Mouse (Mus musculus) cerebellum, adult 8-10 months (tissue): ENCODE data around the gene Pnp.
"Not testable (repeated sequence)": the region's sequence is repeated elsewhere in the genome, so short reads cannot be mapped to it uniquely, and the experiment has no call there.

ENCODE experiments used
- DNase-seq: peaks from one replicate; pipeline ENCODE4 v3.0.0; 2022

Pnp gene

GRCm38 (mm10) chr14:50930754-50931492 is at the start of gene Pnp, which contains the start of gene Pip4p1:
Pnp (plus strand) TSS chr14:50931082.
Pip4p1 (minus strand) TSS chr14:50930856.
- peak; percentile 99 for DNase-seq

GRCm38 (mm10) chr14:50891621-50892020 is 39.3 kb upstream of the Pnp start:
- DNase-seq = no peak

- DNase-seq = no peak
Observed at GRCm38 (mm10) chr14:50892091-50892490, 38.8 kb upstream of the Pnp start.

GRCm38 (mm10) chr14:50892541-50893459 is 38.1 kb upstream of the Pnp start:
- no peak for DNase-seq

GRCm38 (mm10) chr14:50895407-50895806 is 35.5 kb upstream of the Pnp start:
- peak; percentile 37 for DNase-seq

GRCm38 (mm10) chr14:50895985-50896746 is 34.7 kb upstream of the Pnp start:
- peak; percentile 71 for DNase-seq

- peak; percentile 66 for DNase-seq
Observed at GRCm38 (mm10) chr14:50896747-50897373, 34.0 kb upstream of the Pnp start.

- DNase-seq = peak; percentile 55
Observed at GRCm38 (mm10) chr14:50897374-50897765, 33.5 kb upstream of the Pnp start, which contains the start of gene Klhl33. Klhl33 (minus strand) TSS chr14:50897507.

- DNase-seq = not testable (repeated sequence)
Observed at GRCm38 (mm10) chr14:50897992-50898391, 32.9 kb upstream of the Pnp start.

GRCm38 (mm10) chr14:50903973-50904827 is 26.7 kb upstream of the Pnp start:
- peak; percentile 64 for DNase-seq

GRCm38 (mm10) chr14:50904828-50905129 is 26.1 kb upstream of the Pnp start:
- DNase-seq = no peak

- not testable (repeated sequence) for DNase-seq
Observed at GRCm38 (mm10) chr14:50905327-50905726, 25.6 kb upstream of the Pnp start.

- no peak for DNase-seq
Observed at GRCm38 (mm10) chr14:50908126-50908525, 22.8 kb upstream of the Pnp start.

- no peak for DNase-seq
Observed at GRCm38 (mm10) chr14:50911356-50911755, 19.5 kb upstream of the Pnp start.

- DNase-seq = not testable (repeated sequence)
Observed at GRCm38 (mm10) chr14:50923437-50923836, 7.4 kb upstream of the Pnp start.

- DNase-seq = peak; percentile 96
Observed at GRCm38 (mm10) chr14:50924281-50925064, 6.4 kb upstream of the Pnp start, which contains the start of the genes Osgep and Apex1. Osgep (minus strand) TSS chr14:50924893. Apex1 (plus strand) TSS chr14:50924968.

- DNase-seq = no peak
Observed at GRCm38 (mm10) chr14:50925111-50925920, 5.6 kb upstream of the Pnp start.

GRCm38 (mm10) chr14:50927366-50927765 is 3.5 kb upstream of the Pnp start:
- no peak for DNase-seq

GRCm38 (mm10) chr14:50929951-50930350 is 931 bp upstream of the Pnp start:
- DNase-seq = no peak

- no peak for DNase-seq
Observed at GRCm38 (mm10) chr14:50930377-50930753, 517 bp upstream of the Pnp start.
